Mouse (Mus musculus) lung, embryonic 15.5 days (tissue): ENCODE measurements around the gene Tmem200a. TPM values are rescaled to one million over a fixed set of nuclear protein-coding genes. Genes with fewer than 3 reads are reported as not detected.

Experiments used
- ATAC-seq: fragments of 200-750 bp; cut with Nextera tagmentation; 2 replicates; pipeline ENCODE4 v1.8.0; 2017; ENCODE audit warnings: moderate number of reproducible peaks, borderline replicate concordance; ENCODE audit not compliant: low FRiP score, low TSS enrichment; ENCODE audit errors: extremely low read depth
- H3K27ac ChIP-seq: fragments of 300-500 bp; sonication (generic); 2 replicates; pipeline ENCODE4 v1.5.1; 2015; ENCODE audit warnings: moderate library complexity, mild to moderate bottlenecking, inconsistent platforms
- H3K27me3 ChIP-seq: fragments of 300-500 bp; sonication (generic); 2 replicates; pipeline ENCODE4 v1.6.1; 2015; ENCODE audit warnings: inconsistent platforms
- H3K36me3 ChIP-seq: fragments of 300-500 bp; sonication (generic); 2 replicates; pipeline ENCODE4 v1.6.1; 2015; ENCODE audit warnings: inconsistent platforms
- H3K4me1 ChIP-seq: fragments of 300-500 bp; sonication (generic); 2 replicates; pipeline ENCODE4 v1.6.1; 2015; ENCODE audit warnings: inconsistent platforms
- H3K4me2 ChIP-seq: fragments of 300-500 bp; sonication (generic); 2 replicates; pipeline ENCODE4 v1.6.1; 2015; ENCODE audit warnings: inconsistent platforms, mild to moderate bottlenecking, moderate library complexity
- H3K4me3 ChIP-seq: fragments of 300-500 bp; sonication (generic); 2 replicates; pipeline ENCODE4 v1.5.1; 2015; ENCODE audit warnings: mild to moderate bottlenecking, inconsistent platforms
- H3K9ac ChIP-seq: fragments of 300-500 bp; sonication (generic); 2 replicates; pipeline ENCODE4 v1.6.1; 2015; ENCODE audit warnings: inconsistent platforms
- H3K9me3 ChIP-seq: fragments of 300-500 bp; sonication (generic); 2 replicates; pipeline ENCODE4 v1.6.1; 2016; ENCODE audit warnings: inconsistent platforms
- WGBS: fragments of 180-500 bp; shearing (Covaris S2); methylation state at CpG from one replicate; pipeline ENCODE4 v1.1.7; 2015; 5-methylcytosine and 5-hydroxymethylcytosine counted together
- polyA plus RNA-seq: library from polyadenylated mRNA; unstranded; fragments of >200 nt; fragmentation: Nextera tagmentation; extraction: Ambion mirVana; gene quantifications from 2 replicates; pipeline ENCODE4 v1.2.1, GENCODE M21; 2015

Gene Tmem200a
- polyA plus RNA-seq, 1 experiment from 2014 or later, result 4.4 TPM

GRCm38 (mm10) chr10:25961066-25961465 is 117.8 kb downstream of the Tmem200a start:
- no peaks in the 10 kb centered on the region for H3K9me3 ChIP-seq
- H3K4me1 ChIP-seq, result no peaks in the 10 kb centered on the region
- no peaks in the 10 kb centered on the region for H3K27me3 ChIP-seq
- no peak overlapping the region for H3K4me2 ChIP-seq
- H3K4me3 ChIP-seq, result no peak overlapping the region
- H3K9ac ChIP-seq, result no peak overlapping the region
- WGBS, result 62% methylated on average over 2 of the region's 2 CpGs
- H3K36me3 ChIP-seq, result no peaks in the 10 kb centered on the region
- no peak overlapping the region for H3K27ac ChIP-seq
- ATAC-seq, result no peak

GRCm38 (mm10) chr10:25958762-25959753 is 119.8 kb downstream of the Tmem200a start:
- WGBS, result 63% methylated on average over 3 of the region's 3 CpGs
- H3K27me3 ChIP-seq, result no peaks in the 10 kb centered on the region
- no peak overlapping the region for H3K9ac ChIP-seq
- H3K27ac ChIP-seq, result no peak overlapping the region
- H3K36me3 ChIP-seq, result no peaks in the 10 kb centered on the region
- H3K4me3 ChIP-seq, result no peak overlapping the region
- H3K9me3 ChIP-seq, result no peaks in the 10 kb centered on the region
- no peak overlapping the region for H3K4me2 ChIP-seq
- no peaks in the 10 kb centered on the region for H3K4me1 ChIP-seq
- ATAC-seq, result no peak

GRCm38 (mm10) chr10:25954641-25955228 is 124.1 kb downstream of the Tmem200a start:
- H3K27ac ChIP-seq, result no peak overlapping the region
- ATAC-seq, result no peak
- H3K4me1 ChIP-seq, result no peaks in the 10 kb centered on the region
- no peaks in the 10 kb centered on the region for H3K9me3 ChIP-seq
- no peak overlapping the region for H3K9ac ChIP-seq
- H3K36me3 ChIP-seq, result no peaks in the 10 kb centered on the region
- H3K27me3 ChIP-seq, result no peaks in the 10 kb centered on the region
- no peak overlapping the region for H3K4me2 ChIP-seq
- H3K4me3 ChIP-seq, result no peak overlapping the region
- WGBS, result 70% methylated on average over 3 of the region's 3 CpGs

GRCm38 (mm10) chr10:25952838-25953237 is 126.0 kb downstream of the Tmem200a start:
- H3K27ac ChIP-seq, result no peak overlapping the region
- no peak overlapping the region for H3K9ac ChIP-seq
- no peak overlapping the region for H3K4me2 ChIP-seq
- ATAC-seq, result no peak
- H3K4me1 ChIP-seq, result no peaks in the 10 kb centered on the region
- no peaks in the 10 kb centered on the region for H3K36me3 ChIP-seq
- no peak overlapping the region for H3K4me3 ChIP-seq
- H3K27me3 ChIP-seq, result no peaks in the 10 kb centered on the region
- 33% methylated on average over 7 of the region's 7 CpGs for WGBS
- H3K9me3 ChIP-seq, result no peaks in the 10 kb centered on the region

GRCm38 (mm10) chr10:25952150-25952549 is 126.7 kb downstream of the Tmem200a start:
- Histone ChIP-seq H3K4me2 (no peak overlapping the region), H3K36me3 (no peaks in the 10 kb centered on the region), H3K27ac (no peak overlapping the region), H3K27me3 (no peaks in the 10 kb centered on the region), H3K4me3 (no peak overlapping the region), H3K4me1 (no peaks in the 10 kb centered on the region), H3K9ac (no peak overlapping the region), H3K9me3 (no peaks in the 10 kb centered on the region)
- 29% methylated on average over 6 of the region's 6 CpGs for WGBS
- no peak for ATAC-seq

GRCm38 (mm10) chr10:25945866-25946265 is 133.0 kb downstream of the Tmem200a start:
- ATAC-seq, result no peak
- H3K9ac ChIP-seq, result no peak overlapping the region
- no peaks in the 10 kb centered on the region for H3K4me1 ChIP-seq
- no peak overlapping the region for H3K27ac ChIP-seq
- no peak overlapping the region for H3K4me2 ChIP-seq
- WGBS, result 74% methylated on average over 2 of the region's 2 CpGs
- no peaks in the 10 kb centered on the region for H3K9me3 ChIP-seq
- H3K27me3 ChIP-seq, result no peaks in the 10 kb centered on the region
- H3K36me3 ChIP-seq, result no peaks in the 10 kb centered on the region
- no peak overlapping the region for H3K4me3 ChIP-seq

- no peaks in the 10 kb centered on the region for H3K36me3 ChIP-seq
Measured at GRCm38 (mm10) chr10:25944641-25945040, 134.2 kb downstream of the Tmem200a start.

GRCm38 (mm10) chr10:25931796-25932195 is 147.1 kb downstream of the Tmem200a start:
- Histone ChIP-seq H3K9ac (no peak overlapping the region), H3K4me1 (peaks cover 7% of the 10 kb centered on the region; the same call in 1 of the 2 replicates), H3K4me2 (no peak overlapping the region), H3K27me3 (no peaks in the 10 kb centered on the region), H3K36me3 (no peaks in the 10 kb centered on the region), H3K4me3 (no peak overlapping the region), H3K27ac (no peak overlapping the region), H3K9me3 (no peaks in the 10 kb centered on the region)
- no peak for ATAC-seq
- WGBS, result 79% methylated on average over 8 of the region's 8 CpGs

More at GRCm38 (mm10) chr10:25944641-25945040, 134.2 kb downstream of the Tmem200a start:
- 89% methylated on average over 2 of the region's 2 CpGs for WGBS
- no peaks in the 10 kb centered on the region for H3K9me3 ChIP-seq
- H3K27me3 ChIP-seq, result no peaks in the 10 kb centered on the region
- H3K27ac ChIP-seq, result no peak overlapping the region
- H3K4me3 ChIP-seq, result no peak overlapping the region
- no peak for ATAC-seq
- no peaks in the 10 kb centered on the region for H3K4me1 ChIP-seq
- H3K4me2 ChIP-seq, result no peak overlapping the region
- H3K9ac ChIP-seq, result no peak overlapping the region

GRCm38 (mm10) chr10:25929401-25930150 is 149.3 kb downstream of the Tmem200a start:
- Histone ChIP-seq H3K27me3 (no peaks in the 10 kb centered on the region), H3K9me3 (no peaks in the 10 kb centered on the region), H3K4me3 (no peak overlapping the region), H3K4me2 (no peak overlapping the region), H3K4me1 (peaks cover 7% of the 10 kb centered on the region; the same call in 1 of the 2 replicates), H3K27ac (no peak overlapping the region), H3K9ac (no peak overlapping the region), H3K36me3 (no peaks in the 10 kb centered on the region)
- no peak for ATAC-seq
- 20% methylated on average over 12 of the region's 12 CpGs for WGBS

- H3K9me3 ChIP-seq, result no peaks in the 10 kb centered on the region
- no peak overlapping the region for H3K4me2 ChIP-seq
- H3K4me1 ChIP-seq, result peaks cover 7% of the 10 kb centered on the region; the same call in 1 of the 2 replicates
- no peak for ATAC-seq
- H3K4me3 ChIP-seq, result no peak overlapping the region
- no peak overlapping the region for H3K9ac ChIP-seq
- no peaks in the 10 kb centered on the region for H3K36me3 ChIP-seq
- 26% methylated on average over 8 of the region's 8 CpGs for WGBS
- no peaks in the 10 kb centered on the region for H3K27me3 ChIP-seq
- no peak overlapping the region for H3K27ac ChIP-seq
Measured at GRCm38 (mm10) chr10:25928861-25929368, 149.9 kb downstream of the Tmem200a start.

GRCm38 (mm10) chr10:25928448-25928786 is 150.4 kb downstream of the Tmem200a start:
- Histone ChIP-seq H3K4me1 (peaks cover 7% of the 10 kb centered on the region; the same call in 1 of the 2 replicates), H3K9ac (no peak overlapping the region), H3K4me2 (no peak overlapping the region), H3K27ac (no peak overlapping the region), H3K9me3 (no peaks in the 10 kb centered on the region), H3K27me3 (no peaks in the 10 kb centered on the region), H3K4me3 (no peak overlapping the region), H3K36me3 (no peaks in the 10 kb centered on the region)
- no peak for ATAC-seq
- 35% methylated on average over 3 of the region's 3 CpGs for WGBS
